Mouse (Mus musculus) cerebellum, adult 2 months (tissue): ENCODE results near the gene Trim56.

ENCODE experiments used
- CTCF ChIP-seq: fragments of 200-500 bp; IDR thresholded peaks from 2 replicates; pipeline ENCODE4 v1.5.1; 2011; ENCODE audit warnings: low read depth, mild to moderate bottlenecking, control low read depth, low read length, moderate library complexity, borderline replicate concordance; ENCODE audit not compliant: insufficient read depth
- POLR2A ChIP-seq: fragments of 200-500 bp; IDR thresholded peaks from 2 replicates; pipeline ENCODE4 v1.6.1; 2011; ENCODE audit warnings: low read length, control low read depth, borderline replicate concordance; ENCODE audit not compliant: insufficient read depth

- TF ChIP-seq CTCF, result no peak
- TF ChIP-seq POLR2A, result no peak
Observed at GRCm38 (mm10) chr5:137118878-137119277, 2.9 kb upstream of the Trim56 start.
